Mouse (Mus musculus) heart, adult 8-10 months (tissue): ENCODE results near the gene Amdhd2. TPM values are rescaled to one million over a fixed set of nuclear protein-coding genes. Genes with fewer than 3 reads are reported as not detected.
"Not testable (repeated sequence)": the region's sequence is repeated elsewhere in the genome, so short reads cannot be mapped to it uniquely, and the experiment has no call there.

Experiments
- DNase-seq: peaks from one replicate; pipeline ENCODE4 v3.0.0; 2022; ENCODE audit warnings: low spot score
- total RNA-seq, 4 experiments: library from RNA; stranded (reverse); gene quantifications; 2 replicates each; pipeline ENCODE4 v1.2.4; 2022

The Amdhd2 gene
- total RNA-seq, 4 experiments from 2014 or later = 9.4 to 12.4 (median 10.8) TPM

GRCm38 (mm10) chr17:24156394-24156793, 7.2 kb downstream of the Amdhd2 start:
- DNase-seq = no peak

GRCm38 (mm10) chr17:24155742-24156141, 7.8 kb downstream of the Amdhd2 start:
- DNase-seq = no peak

GRCm38 (mm10) chr17:24154463-24154862, 9.1 kb downstream of the Amdhd2 start:
- DNase-seq = no peak

GRCm38 (mm10) chr17:24151890-24152563, 11.5 kb downstream of the Amdhd2 start:
- peak; percentile 62 for DNase-seq

DNA sequence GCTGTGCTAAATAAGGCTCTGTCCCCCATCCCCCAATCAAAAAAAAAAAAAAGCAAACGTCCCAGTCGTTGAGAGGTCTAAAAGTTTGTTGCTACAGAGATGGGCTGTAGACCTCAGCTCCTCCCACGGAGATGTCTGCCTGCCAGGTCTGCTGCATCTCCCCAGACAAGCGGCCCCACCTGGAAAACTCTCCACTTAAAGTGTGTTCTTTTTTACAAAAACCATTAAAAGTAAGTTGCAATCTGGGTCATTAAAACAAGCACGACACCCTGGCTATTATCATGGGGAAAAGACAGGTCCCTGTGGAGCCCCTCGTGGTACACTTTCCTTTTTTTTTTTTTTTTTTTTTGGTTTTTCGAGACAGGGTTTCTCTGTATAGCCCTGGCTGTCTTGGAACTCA, 12.2 kb downstream of the Amdhd2 start:
- no peak for DNase-seq

DNA sequence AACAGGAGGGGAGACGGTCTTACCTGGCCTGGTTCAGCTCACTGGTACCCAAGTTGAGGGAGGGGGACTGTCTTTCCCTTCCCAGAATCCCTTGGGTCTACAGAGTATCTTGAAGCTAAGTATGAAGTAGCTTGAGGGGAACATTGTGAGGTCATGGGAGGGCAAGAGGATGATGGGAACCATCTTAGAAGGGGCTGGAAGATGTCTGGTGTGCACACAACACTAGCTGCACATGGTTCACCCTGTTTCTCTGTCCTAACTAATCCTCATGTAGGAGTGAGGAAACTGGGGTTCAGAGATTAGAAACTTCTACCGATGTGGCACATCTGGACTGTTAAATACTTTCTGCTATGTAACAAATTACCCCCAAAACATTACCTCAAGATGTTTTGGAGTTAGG, 12.7 kb downstream of the Amdhd2 start, which contains the start of gene Pdpk1:
Gene Pdpk1 (minus strand): TSS at position 101 of the 400 bp plus-strand sequence.
- no peak for DNase-seq

- no peak for DNase-seq
Observed at GRCm38 (mm10) chr17:24149421-24149820, 14.1 kb downstream of the Amdhd2 start.

- no peak for DNase-seq
Observed at GRCm38 (mm10) chr17:24142897-24143296, 20.7 kb downstream of the Amdhd2 start.

- DNase-seq = peak; percentile 96
Observed at GRCm38 (mm10) chr17:24141425-24141920, 22.1 kb downstream of the Amdhd2 start.

GRCm38 (mm10) chr17:24140845-24141424, 22.6 kb downstream of the Amdhd2 start:
- DNase-seq = no peak

DNA sequence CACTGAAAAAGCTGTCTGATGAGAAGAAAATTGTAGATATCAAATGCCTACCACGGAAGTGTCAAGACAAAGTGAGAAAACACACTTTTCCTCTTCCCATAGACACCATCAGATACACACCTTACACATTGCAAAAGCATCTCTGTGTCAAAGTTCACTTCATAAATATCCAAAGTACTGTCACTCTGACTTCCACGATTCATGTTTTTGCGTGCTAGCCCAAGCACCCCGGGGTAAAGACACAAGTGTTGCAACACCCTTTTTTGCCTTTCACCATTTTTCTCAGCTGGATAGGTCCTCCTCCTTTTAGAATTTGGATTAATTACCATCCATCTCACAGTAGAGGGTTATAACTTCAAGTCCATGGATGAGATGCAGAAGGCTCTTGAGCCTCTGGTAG, 23.6 kb downstream of the Amdhd2 start:
- DNase-seq = no peak

DNA sequence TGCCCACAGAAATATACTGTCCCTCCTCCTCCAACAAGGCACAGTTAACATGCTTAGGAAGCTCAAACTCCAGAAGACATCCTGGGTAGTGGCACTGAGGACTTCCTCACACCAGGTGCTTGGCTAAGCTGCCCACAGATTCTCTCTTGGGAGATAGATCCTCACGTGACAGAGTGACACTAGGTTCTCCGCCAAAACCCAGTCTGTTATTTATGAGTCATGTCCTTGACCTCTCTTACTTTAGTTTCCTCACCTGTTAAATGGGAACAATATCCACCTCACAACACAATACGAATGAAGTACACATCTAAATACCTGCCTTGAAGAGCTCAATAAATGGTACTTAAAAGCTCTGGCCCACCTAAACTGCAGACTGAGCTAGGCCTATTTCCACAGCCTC, 24.3 kb downstream of the Amdhd2 start:
- no peak for DNase-seq

GRCm38 (mm10) chr17:24137226-24137880, 26.2 kb downstream of the Amdhd2 start:
- no peak for DNase-seq

DNA sequence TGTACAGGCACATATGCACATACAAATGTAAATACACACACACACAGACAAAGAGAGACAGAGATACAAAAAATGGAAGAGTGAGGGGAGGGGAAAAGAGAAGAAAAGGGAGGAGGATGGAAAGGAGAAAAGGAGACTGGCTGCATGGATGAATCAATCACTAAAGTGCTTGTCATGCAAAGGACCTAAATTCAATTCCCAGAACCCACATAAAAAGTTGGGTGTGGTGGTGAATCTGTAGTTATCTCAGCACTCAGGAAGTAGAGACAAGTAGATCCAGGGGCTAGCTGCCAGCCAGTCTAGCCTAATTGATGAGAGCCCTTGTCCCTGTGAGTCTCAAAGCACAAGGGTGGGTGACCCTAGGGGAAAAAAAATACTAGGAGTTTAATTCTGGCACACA, 29.5 kb downstream of the Amdhd2 start:
- DNase-seq = no peak

DNA sequence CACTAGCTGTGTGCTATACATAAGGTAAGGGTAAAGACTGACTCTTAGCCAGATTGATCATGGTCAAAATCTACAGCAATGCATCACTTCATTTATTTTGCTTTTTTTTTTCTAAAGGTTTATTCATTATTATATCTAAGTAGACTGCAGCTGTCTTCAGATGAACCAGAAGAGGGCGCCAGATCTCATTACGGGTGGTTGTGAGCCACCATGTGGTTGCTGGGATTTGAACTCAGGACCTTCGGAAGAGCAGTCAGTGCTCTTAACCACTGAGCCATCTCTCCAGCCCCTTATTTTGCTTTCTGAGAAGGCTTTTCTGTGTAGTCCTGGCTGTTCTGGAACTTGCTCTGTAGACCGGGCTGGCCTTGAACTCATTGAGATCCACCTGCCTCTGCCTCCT, 30.6 kb downstream of the Amdhd2 start:
- not testable (repeated sequence) for DNase-seq

DNA sequence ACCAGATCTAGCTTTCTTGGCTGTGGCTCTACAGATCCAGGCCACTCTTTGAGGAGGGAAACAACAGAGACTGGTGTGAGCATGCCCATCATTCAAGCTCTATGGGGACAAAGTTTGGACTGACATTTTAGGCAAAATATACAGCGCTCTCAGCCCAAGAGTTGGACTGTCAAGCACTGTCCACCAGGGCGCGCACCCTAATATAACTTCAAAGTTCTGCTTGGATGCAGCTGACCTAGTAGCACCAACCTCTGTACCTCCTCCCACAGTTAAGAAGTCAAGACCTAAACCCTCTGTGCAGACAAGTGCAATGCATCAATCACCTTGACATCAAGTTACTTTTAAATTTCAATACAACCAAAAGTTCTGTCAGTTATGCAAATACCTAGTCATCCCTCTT, 32.0 kb downstream of the Amdhd2 start:
- no peak for DNase-seq

DNA sequence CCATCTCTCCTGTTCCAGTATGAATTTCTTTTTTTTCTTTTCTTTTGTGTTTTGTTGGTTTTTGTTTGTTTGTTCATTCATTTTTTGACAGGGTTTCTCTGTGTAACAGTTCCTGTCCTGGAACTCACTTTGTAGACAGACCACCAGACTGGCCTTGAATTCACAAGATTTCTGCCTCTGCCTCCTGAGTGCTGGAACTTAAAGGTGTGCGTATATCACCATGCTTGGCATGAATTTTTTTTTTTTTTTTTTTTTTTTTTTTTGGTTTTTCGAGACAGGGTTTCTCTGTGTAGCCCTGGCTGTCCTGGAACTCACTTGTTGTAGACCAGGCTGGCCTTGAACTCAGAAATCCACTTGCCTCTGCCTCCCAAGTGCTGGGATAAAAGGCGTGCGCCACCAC, 34.3 kb downstream of the Amdhd2 start:
- DNase-seq = not testable (repeated sequence)

GRCm38 (mm10) chr17:24127592-24127991, 36.0 kb downstream of the Amdhd2 start:
- no peak for DNase-seq

GRCm38 (mm10) chr17:24126801-24127200, 36.8 kb downstream of the Amdhd2 start:
- DNase-seq = no peak

- no peak for DNase-seq
Observed at GRCm38 (mm10) chr17:24119446-24119845, 44.1 kb downstream of the Amdhd2 start.

GRCm38 (mm10) chr17:24113031-24113430, 50.5 kb downstream of the Amdhd2 start:
- no peak for DNase-seq

GRCm38 (mm10) chr17:24111256-24111655, 52.3 kb downstream of the Amdhd2 start:
- no peak for DNase-seq

DNA sequence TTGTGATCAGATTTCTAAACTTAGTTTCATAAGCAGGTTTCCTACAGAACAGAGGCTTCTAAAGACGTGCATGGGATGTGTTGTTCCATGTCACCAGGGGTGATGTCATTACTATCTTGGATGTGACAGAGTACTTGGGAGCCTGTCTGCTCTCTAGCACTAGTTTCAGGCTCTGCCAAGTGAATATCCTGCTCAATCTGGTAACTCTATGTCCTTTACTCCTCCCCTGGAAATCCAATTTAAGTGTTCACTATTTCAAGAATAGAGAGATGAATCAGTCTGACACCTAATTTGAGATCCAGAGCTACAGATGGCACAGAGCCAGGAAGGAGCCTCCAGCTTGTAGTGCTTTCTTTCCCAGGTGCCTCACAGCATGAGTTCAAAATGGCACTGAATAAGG, 54.7 kb downstream of the Amdhd2 start:
- peak; percentile 60 for DNase-seq
